Mouse (Mus musculus): ENCODE measurements at regions not wholly inside any gene's neighbourhood (a gene's known extent, or its start where the extent isn't known, plus 50 kb on each side); places are given as distances from the start of the nearest gene placed in this dataset.

GRCm38 (mm10) chrX:99220674-99221455, 84.9 kb downstream of the Efnb1 start:
- intact Hi-C loops (cut with DNase I), result no loop called here

GRCm38 (mm10) chrX:99218213-99218612, 82.3 kb downstream of the Efnb1 start:
- intact Hi-C loops (cut with DNase I), result no loop called here

- intact Hi-C loops (cut with DNase I), result no loop called here
These were observed 80.9 kb downstream of the Efnb1 start for GRCm38 (mm10) chrX:99216633-99217459.

- intact Hi-C loops (cut with DNase I), result no loop called here
These were observed 80.0 kb downstream of the Efnb1 start for GRCm38 (mm10) chrX:99215931-99216330.

GRCm38 (mm10) chrX:99215111-99215510, 79.2 kb downstream of the Efnb1 start:
- intact Hi-C loops (cut with DNase I), result no loop called here

- intact Hi-C loops (cut with DNase I), result no loop called here
These were observed 77.7 kb downstream of the Efnb1 start for GRCm38 (mm10) chrX:99213565-99214153.

GRCm38 (mm10) chrX:99204077-99204476, 68.1 kb downstream of the Efnb1 start:
- intact Hi-C loops (cut with DNase I), result no loop called here

- intact Hi-C loops (cut with DNase I), result no loop called here
These were observed 65.2 kb downstream of the Efnb1 start for GRCm38 (mm10) chrX:99201081-99201480.

- intact Hi-C loops (cut with DNase I), result loop anchor here (5.0 kb wide), 1 partner anchor 62 kb away; the partner anchor contains the start of gene Efnb1
These were observed 63.7 kb downstream of the Efnb1 start for GRCm38 (mm10) chrX:99199669-99200068.

- intact Hi-C loops (cut with DNase I), result loop anchor here (5.0 kb wide), 1 partner anchor 62 kb away; the partner anchor contains the start of gene Efnb1
These were observed 63.2 kb downstream of the Efnb1 start for GRCm38 (mm10) chrX:99198961-99199631.

All from adrenal gland (tissue).